Mouse (Mus musculus) lung, embryonic 14.5 days (tissue): ENCODE data around the gene P2rx3. TPM values are rescaled to one million over a fixed set of nuclear protein-coding genes. Genes with fewer than 3 reads are reported as not detected.
A peak's percentile ranks its signal among the peaks of the same experiment; 100 is the strongest.

Source experiments
- ATAC-seq: fragments of 200-750 bp; cut with Nextera tagmentation; 2 replicates; pipeline ENCODE4 v1.8.0; 2017; ENCODE audit warnings: mild to moderate bottlenecking, moderate TSS enrichment, moderate library complexity; ENCODE audit not compliant: insufficient read depth
- DNase-seq: peaks from one replicate; pipeline ENCODE4 v3.0.0-alpha.2; 2015
- H3K27ac ChIP-seq: fragments of 300-500 bp; sonication (generic); 2 replicates; pipeline ENCODE4 v1.5.1; 2014; ENCODE audit warnings: low read depth, mild to moderate bottlenecking, moderate library complexity
- H3K27me3 ChIP-seq: fragments of 300-500 bp; sonication (generic); 2 replicates; pipeline ENCODE4 v1.6.1; 2014; ENCODE audit warnings: low read length, control low read depth; ENCODE audit not compliant: insufficient read depth
- H3K36me3 ChIP-seq: fragments of 300-500 bp; sonication (generic); 2 replicates; pipeline ENCODE4 v1.6.1; 2014; ENCODE audit warnings: control low read depth; ENCODE audit not compliant: insufficient read depth
- H3K4me1 ChIP-seq: fragments of 300-500 bp; sonication (generic); 2 replicates; pipeline ENCODE4 v1.6.1; 2014; ENCODE audit warnings: antibody characterized with exemption, control low read depth; ENCODE audit not compliant: insufficient read depth
- H3K4me2 ChIP-seq: fragments of 300-500 bp; sonication (generic); 2 replicates; pipeline ENCODE4 v1.6.1; 2014; ENCODE audit warnings: mild to moderate bottlenecking
- H3K4me3 ChIP-seq: fragments of 300-500 bp; sonication (generic); 2 replicates; pipeline ENCODE4 v1.5.1; 2014; ENCODE audit warnings: low read depth, low read length
- H3K9ac ChIP-seq: fragments of 300-500 bp; sonication (generic); 2 replicates; pipeline ENCODE4 v1.6.1; 2014
- H3K9me3 ChIP-seq: fragments of 300-500 bp; sonication (generic); 2 replicates; pipeline ENCODE4 v1.6.1; 2016; ENCODE audit warnings: low read depth, low read length, control low read depth
- CTCF ChIP-seq: IDR thresholded peaks from 2 replicates; pipeline ENCODE4 v1.5.1; 2016; ENCODE audit warnings: antibody characterized with exemption, low read depth
- WGBS: fragments of 180-500 bp; shearing (Covaris S2); extraction: QIAGEN DNeasy Blood & Tissue Kit; methylation state at CpG from one replicate; pipeline ENCODE4 v1.1.7; 2014; 5-methylcytosine and 5-hydroxymethylcytosine counted together
- polyA plus RNA-seq: library from polyadenylated mRNA; unstranded; fragments of >200 nt; fragmentation: Nextera tagmentation; extraction: Ambion mirVana; gene quantifications from 2 replicates; pipeline ENCODE4 v1.2.1, GENCODE M21; 2014

Gene P2rx3
- 0.43 and 0.77 TPM in 2 replicates for polyA plus RNA-seq

DNA sequence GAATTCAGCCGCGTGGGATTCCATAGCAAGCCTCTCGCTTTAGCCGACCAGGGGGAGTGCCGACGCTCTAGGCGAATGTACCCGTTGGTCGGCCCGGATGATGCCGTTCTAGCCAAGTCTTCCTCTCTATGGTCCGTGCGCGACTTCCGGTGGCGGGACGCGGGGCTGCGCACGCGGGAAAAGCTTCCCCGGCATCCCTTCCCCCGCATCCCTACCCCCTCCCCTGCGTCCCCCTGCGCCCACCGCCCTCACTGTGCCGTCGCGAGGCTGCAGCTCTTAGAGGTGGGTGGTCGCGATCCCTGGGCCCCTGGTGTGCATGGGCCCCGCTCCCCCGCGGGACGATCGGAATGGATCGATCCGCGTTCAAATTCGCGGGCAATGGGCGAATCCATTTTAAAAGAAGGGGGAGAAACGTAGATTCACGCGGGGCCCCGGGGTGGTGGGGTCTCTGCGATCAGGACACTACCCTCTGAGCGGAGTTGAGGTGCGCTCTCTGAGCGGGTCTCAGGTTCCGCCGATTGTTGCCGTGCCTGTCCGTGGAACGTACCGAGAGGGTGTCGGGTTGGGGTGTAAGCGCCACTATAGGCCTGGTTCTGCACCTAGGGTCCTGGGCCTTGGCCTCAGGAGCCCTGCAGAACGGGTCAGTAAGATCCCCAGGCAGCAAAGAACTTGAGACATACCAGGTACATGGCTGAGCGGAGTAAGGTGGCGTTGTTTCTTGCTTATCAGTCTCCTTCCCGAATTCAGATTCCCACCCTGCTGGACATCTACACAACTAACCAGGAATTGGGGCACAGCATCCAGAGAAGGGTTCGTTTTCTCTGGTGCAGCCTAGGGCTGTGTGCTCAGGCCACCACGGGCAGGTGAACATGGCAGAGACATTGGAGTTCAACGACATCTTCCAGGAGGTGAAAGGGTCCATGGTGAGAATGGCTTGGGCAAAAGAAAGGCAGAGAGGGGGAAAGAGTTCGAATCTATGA, at the start of gene P2rx3, which contains the start of gene Ssrp1:
Gene P2rx3, minus strand, starts transcription at position 416 of the 980 bp plus-strand sequence.
Gene Ssrp1, plus strand, starts transcription at position 188 of the 980 bp plus-strand sequence.
- H3K4me1 ChIP-seq = peaks cover 14% of the 10 kb centered on the region; the same call in 1 of the 2 replicates
- H3K4me2 ChIP-seq = peak within 1 kb of the TSS; percentile 76
- H3K4me3 ChIP-seq = peak within 1 kb of the TSS; percentile 74
- peak within 1 kb of the TSS; percentile 86 for H3K27ac ChIP-seq
- H3K9me3 ChIP-seq = no peaks in the 10 kb centered on the region
- ATAC-seq = peak; percentile 97
- H3K27me3 ChIP-seq = no peaks in the 10 kb centered on the region
- peak; percentile 98 for DNase-seq
- peak within 1 kb of the TSS; percentile 88 for H3K9ac ChIP-seq
- WGBS = under 1% methylated on average over 66 of the region's 66 CpGs
- no peak for TF ChIP-seq CTCF
- H3K36me3 ChIP-seq = peaks cover 38% of the 10 kb centered on the region

DNA sequence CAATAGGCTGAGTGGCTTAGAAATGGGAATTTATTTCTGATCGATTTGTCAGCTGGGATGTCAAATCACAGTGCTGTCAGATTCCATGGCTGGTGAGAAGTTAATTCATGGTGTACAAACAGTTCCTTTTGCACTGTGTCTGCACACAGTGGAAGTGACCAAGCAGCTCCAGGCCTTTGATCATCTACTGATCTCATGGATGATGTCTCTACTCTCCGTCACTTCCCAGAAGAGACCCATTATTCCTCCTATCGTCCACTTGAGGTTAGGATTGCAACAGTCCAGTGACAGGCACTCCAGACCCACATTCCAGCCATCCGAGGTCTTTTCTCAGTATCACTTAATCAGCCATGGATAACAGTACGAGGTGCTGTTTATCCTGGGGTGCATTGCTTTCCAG, 36.5 kb upstream of the P2rx3 start:
- ATAC-seq (no peak), DNase-seq (no peak)
- 59% methylated on average over 5 of the region's 5 CpGs for WGBS

DNA sequence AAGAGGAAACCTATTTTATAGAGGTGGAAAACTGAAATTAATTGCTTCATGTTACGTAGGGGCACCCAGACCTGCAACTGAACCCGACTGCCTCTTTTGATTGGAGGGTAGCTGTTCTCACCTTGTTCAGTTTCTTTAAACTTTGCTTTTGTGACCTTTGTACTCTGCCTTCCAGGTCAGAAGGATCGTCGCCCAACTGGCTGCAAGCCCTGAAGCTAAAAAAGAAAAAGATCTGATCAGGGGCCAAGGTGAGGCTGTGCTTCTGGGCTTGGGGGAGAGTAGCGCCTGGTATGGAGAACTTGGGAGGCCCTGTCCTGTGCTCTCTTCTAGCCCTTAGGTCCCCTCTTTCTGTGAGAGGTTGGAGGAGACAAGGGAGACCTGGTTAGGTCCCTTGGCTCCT, 34.7 kb upstream of the P2rx3 start:
- DNase-seq (no peak), ATAC-seq (no peak)
- no peaks in the 10 kb centered on the region for H3K27me3 ChIP-seq
- H3K9ac ChIP-seq = no peak overlapping the region
- no peak for TF ChIP-seq CTCF
- peaks cover 47% of the 10 kb centered on the region for H3K36me3 ChIP-seq
- H3K4me1 ChIP-seq = no peaks in the 10 kb centered on the region
- H3K27ac ChIP-seq = no peak overlapping the region
- H3K4me3 ChIP-seq = no peak overlapping the region
- no peak overlapping the region for H3K4me2 ChIP-seq
- H3K9me3 ChIP-seq = no peaks in the 10 kb centered on the region
- 81% methylated on average over 5 of the region's 5 CpGs for WGBS

More for the DNA sequence above, 36.5 kb upstream of the P2rx3 start:
- Histone ChIP-seq H3K4me2 (no peak overlapping the region), H3K27me3 (no peaks in the 10 kb centered on the region), H3K4me1 (no peaks in the 10 kb centered on the region), H3K9ac (no peak overlapping the region), H3K27ac (no peak overlapping the region), H3K36me3 (peaks cover 45% of the 10 kb centered on the region), H3K9me3 (no peaks in the 10 kb centered on the region), H3K4me3 (no peak overlapping the region)
- no peak for TF ChIP-seq CTCF

DNA sequence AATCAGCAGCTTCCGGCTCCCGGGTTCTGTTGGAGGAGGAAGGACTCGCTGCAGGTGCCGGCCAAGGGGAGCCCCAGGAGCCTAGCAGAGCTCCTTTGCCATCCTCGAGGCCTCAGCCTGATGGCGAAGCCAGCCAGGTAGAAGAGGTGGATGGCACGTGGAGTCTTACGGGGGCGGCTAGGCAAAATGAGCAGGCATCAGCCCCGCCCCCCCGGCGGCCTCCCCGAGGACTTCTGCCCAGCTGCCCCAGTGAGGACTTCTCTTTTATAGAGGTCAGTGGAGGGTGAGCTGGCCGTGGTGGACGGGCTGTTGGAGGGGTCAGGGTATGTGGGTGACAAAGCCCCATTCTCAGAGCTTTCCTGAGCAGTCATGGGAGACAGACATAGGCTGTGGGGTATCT, 32.8 kb upstream of the P2rx3 start:
- TF ChIP-seq CTCF = no peak
- no peak overlapping the region for H3K27ac ChIP-seq
- 69% methylated on average over 15 of the region's 15 CpGs for WGBS

DNA sequence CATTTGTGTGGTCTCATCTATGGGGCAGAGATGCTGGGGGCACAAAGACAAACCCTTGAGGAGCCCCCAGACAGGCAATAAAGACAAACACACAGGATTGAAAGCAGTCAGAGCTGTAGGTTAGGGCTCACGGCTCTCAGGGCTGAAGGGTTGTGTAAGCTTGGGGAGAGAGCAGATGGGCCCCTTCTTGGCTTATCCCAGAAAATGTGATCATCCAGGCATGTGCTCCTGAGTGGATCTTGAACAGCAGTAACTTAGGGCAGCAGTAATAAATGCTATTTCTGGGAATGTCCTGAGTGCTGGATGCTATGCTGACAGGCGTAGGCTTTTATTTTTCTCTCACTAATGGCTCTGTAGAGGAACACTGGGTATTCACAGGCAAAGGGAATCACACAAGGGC, 31.4 kb upstream of the P2rx3 start:
- Histone ChIP-seq H3K9me3 (no peaks in the 10 kb centered on the region), H3K27me3 (no peaks in the 10 kb centered on the region)
- 65% methylated on average over 2 of the region's 2 CpGs for WGBS

More for the DNA sequence above, 32.8 kb upstream of the P2rx3 start:
- Histone ChIP-seq H3K4me3 (no peak overlapping the region), H3K4me2 (no peak overlapping the region), H3K4me1 (no peaks in the 10 kb centered on the region), H3K9me3 (no peaks in the 10 kb centered on the region), H3K36me3 (peaks cover 54% of the 10 kb centered on the region), H3K9ac (no peak overlapping the region), H3K27me3 (no peaks in the 10 kb centered on the region)
- DNase-seq (no peak), ATAC-seq (no peak)

DNA sequence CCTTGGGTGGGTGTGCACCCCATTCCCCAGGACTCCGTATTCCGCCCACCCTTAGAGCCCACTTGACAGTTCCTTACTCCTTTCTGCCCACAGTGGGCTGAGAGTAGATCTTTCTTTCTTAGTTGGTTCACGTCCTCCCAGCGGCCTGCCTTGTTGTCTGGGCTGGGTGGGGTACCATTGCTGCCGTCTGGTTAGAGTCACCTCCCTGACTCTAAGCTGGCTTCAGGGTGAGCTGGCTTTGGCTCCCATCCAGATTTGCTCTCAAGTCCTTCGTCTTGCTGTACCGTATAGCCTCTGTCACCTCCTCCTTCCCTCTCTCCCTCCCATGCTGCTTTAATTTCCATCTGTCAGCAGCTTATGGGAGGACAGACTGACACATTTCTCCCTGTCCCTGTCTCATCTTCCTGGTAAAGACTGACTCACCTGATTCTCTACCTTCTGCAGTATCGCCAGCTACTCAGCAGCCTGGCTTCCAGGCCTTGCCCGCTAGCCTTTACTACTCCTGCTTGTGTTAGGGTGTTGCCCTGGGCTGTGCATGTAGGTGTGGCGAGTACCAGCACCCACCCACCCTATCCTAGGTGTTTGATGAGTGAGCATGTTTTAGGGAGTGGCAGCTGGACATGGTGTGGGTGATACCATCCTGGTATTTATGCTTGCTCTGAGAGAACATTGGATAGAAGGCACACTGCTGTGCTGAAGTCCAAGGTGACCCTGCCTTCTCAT, 30.8 kb upstream of the P2rx3 start:
- H3K9ac ChIP-seq = no peak overlapping the region
- no peak overlapping the region for H3K27ac ChIP-seq
- peak; percentile 28 for DNase-seq
- no peaks in the 10 kb centered on the region for H3K9me3 ChIP-seq
- WGBS = 58% methylated on average over 10 of the region's 10 CpGs
- H3K4me3 ChIP-seq = no peak overlapping the region
- TF ChIP-seq CTCF = no peak
- no peaks in the 10 kb centered on the region for H3K4me1 ChIP-seq
- peaks cover 60% of the 10 kb centered on the region for H3K36me3 ChIP-seq
- peak; percentile 46 for ATAC-seq
- H3K4me2 ChIP-seq = no peak overlapping the region
- no peaks in the 10 kb centered on the region for H3K27me3 ChIP-seq

More for the DNA sequence above, 31.4 kb upstream of the P2rx3 start:
- Histone ChIP-seq H3K4me1 (no peaks in the 10 kb centered on the region), H3K27ac (no peak overlapping the region), H3K36me3 (peaks cover 58% of the 10 kb centered on the region), H3K4me3 (no peak overlapping the region), H3K4me2 (no peak overlapping the region), H3K9ac (no peak overlapping the region)
- DNase-seq (no peak), ATAC-seq (no peak)
- no peak for TF ChIP-seq CTCF

DNA sequence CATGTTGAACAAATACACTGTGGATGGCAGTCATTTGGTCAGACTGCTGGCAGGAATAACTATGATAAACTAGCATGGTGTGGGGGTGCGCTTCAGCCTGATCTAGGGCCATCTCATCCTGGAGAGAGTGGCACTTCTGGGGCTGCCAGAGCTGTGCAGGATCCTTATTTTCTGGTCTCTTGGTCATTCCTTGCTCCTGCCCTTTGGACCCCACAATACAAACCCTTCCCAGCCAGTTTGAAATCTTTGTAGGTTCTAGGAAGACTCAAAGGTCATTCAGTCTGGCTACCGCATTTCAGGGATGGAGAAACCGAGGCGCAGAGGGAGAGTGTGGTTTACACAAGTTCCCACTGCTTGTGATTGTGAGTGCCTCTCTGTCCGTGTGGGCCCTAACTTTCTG, 29.7 kb upstream of the P2rx3 start:
- Histone ChIP-seq H3K36me3 (peaks cover 62% of the 10 kb centered on the region), H3K4me2 (no peak overlapping the region), H3K4me3 (no peak overlapping the region), H3K27ac (no peak overlapping the region), H3K9ac (no peak overlapping the region), H3K4me1 (no peaks in the 10 kb centered on the region), H3K27me3 (no peaks in the 10 kb centered on the region), H3K9me3 (no peaks in the 10 kb centered on the region)
- TF ChIP-seq CTCF = no peak
- DNase-seq (no peak), ATAC-seq (no peak)
- 92% methylated on average over 5 of the region's 5 CpGs for WGBS
